ENCODE assay signal across 12 mouse cellular contexts in the genomic region with DNA sequence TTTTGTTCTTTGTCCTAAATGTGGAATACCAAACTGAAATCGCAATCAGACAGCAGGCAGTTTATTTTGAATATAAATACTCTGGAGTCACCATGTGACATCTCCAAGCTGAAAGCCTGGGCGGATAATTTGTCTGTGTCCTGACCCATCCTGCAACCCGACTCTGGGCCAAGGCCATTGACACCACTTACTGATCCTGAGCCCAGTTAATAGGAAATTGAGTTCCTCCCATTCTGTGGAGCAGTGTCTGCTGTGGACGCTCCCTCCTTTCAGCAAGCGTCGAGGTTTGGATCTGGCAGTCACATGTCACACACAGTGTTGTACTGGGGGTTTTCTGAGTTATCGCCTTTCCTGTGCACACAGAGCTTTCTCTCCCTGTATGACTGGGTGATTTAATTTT.
DNase-seq lines count a peak whose midpoint lies in the region; ATAC-seq and TF ChIP-seq lines count a peak whose summit lies in the region.
"Had no signal": no experiment of that assay in that cellular context is flagged by ENCODE, and none has a peak within 500 bp of the region (broad histone marks: within the 10 kb centered on the region; RNA-seq: fewer than 3 reads in every experiment).

No protein-coding gene starts in this region.

- TF ChIP-seq CTCF in lung, embryonic 14.5 days (IDR thresholded peaks at IDR 0.05; ENCODE audit: low read depth) = no peak
- TF ChIP-seq CTCF in lung, adult 2 months (IDR thresholded peaks at IDR 0.05; ENCODE audit: insufficient read depth, low read length) = no peak

- DNase-seq in lung, embryonic 14.5 days = peak; percentile 59
- no peak for DNase-seq in lung, adult 2 months
- DNase-seq in embryonic facial prominence, embryonic 10.5 days (ENCODE audit: low spot score) = no peak
- peak; percentile 69 for DNase-seq in skeletal muscle tissue, adult 2 months (ENCODE audit: low read depth, low spot score)
- no peak for DNase-seq in layer of hippocampus, adult 18-20 months (ENCODE audit: low spot score in 2 of 2)
- no peak for DNase-seq in c-Kit-positive CD71-positive TER-119-positive erythroid progenitor cells, embryonic 14.5 days (ENCODE audit: low spot score)
- DNase-seq: right cerebral cortex, postnatal 14 days had no signal

- 0 out of 2 replicates have a peak, but pooled peaks cover 2% of the 10 kb centered on the region for H3K36me3 ChIP-seq in lung, embryonic 14.5 days (ENCODE audit: insufficient read depth)
- H3K36me3 ChIP-seq in embryonic facial prominence, embryonic 10.5 days (replicated peaks) = peaks cover 18% of the 10 kb centered on the region
- peaks cover 13% of the 10 kb centered on the region for H3K36me3 ChIP-seq in kidney, embryonic 15.5 days
- H3K36me3 ChIP-seq: hindbrain, embryonic 12.5 days had no signal

- no peak for ATAC-seq in lung, embryonic 14.5 days (ENCODE audit: insufficient read depth)
- ATAC-seq in kidney, embryonic 15.5 days (replicated peaks; ENCODE audit: low FRiP score) = peak; percentile 23; the same call in 1 of the 2 replicates

- WGBS in lung, embryonic 14.5 days = 42% methylated on average over 7 of the region's 7 CpGs
- WGBS in lung, adult 2 months = 57% methylated on average over 7 of the region's 7 CpGs
- 54% methylated on average over 7 of the region's 7 CpGs for WGBS in embryonic facial prominence, embryonic 10.5 days
- 25% methylated on average over 7 of the region's 7 CpGs for WGBS in kidney, embryonic 15.5 days

- no peaks in the 10 kb centered on the region for H3K27me3 ChIP-seq in lung, embryonic 14.5 days (ENCODE audit: insufficient read depth, low read length)
- H3K27me3 ChIP-seq in embryonic facial prominence, embryonic 10.5 days (replicated peaks; ENCODE audit: low read depth, poor library complexity, severe bottlenecking) = no peaks in the 10 kb centered on the region
- H3K27me3 ChIP-seq in kidney, embryonic 15.5 days = no peaks in the 10 kb centered on the region
- H3K27me3 ChIP-seq: heart, embryonic 12.5 days; hindbrain, embryonic 12.5 days; stomach, embryonic 15.5 days had no signal

- H3K27ac ChIP-seq in lung, embryonic 14.5 days (ENCODE audit: low read depth) = peak overlapping the region; percentile 15; the same call in 1 of the 2 replicates
- peak overlapping the region; percentile 44; the same call in 1 of the 2 replicates for H3K27ac ChIP-seq in embryonic facial prominence, embryonic 10.5 days (replicated peaks)
- H3K27ac ChIP-seq in kidney, embryonic 15.5 days = no peak overlapping the region
- H3K27ac ChIP-seq: hindbrain, embryonic 12.5 days; macrophage; stomach, embryonic 15.5 days had no signal

- H3K9me3 ChIP-seq in lung, embryonic 14.5 days (ENCODE audit: low read depth, low read length) = no peaks in the 10 kb centered on the region
- H3K9me3 ChIP-seq in embryonic facial prominence, embryonic 10.5 days = no peaks in the 10 kb centered on the region
- no peaks in the 10 kb centered on the region for H3K9me3 ChIP-seq in kidney, embryonic 15.5 days (replicated peaks)
- H3K9me3 ChIP-seq: heart, embryonic 12.5 days; hindbrain, embryonic 12.5 days; stomach, embryonic 15.5 days had no signal

- no peak for TF ChIP-seq POLR2A in lung, adult 2 months (IDR thresholded peaks at IDR 0.05; ENCODE audit: borderline replicate concordance, extremely low read depth, low read depth, low read length)

- H3K9ac ChIP-seq in lung, embryonic 14.5 days = no peak overlapping the region
- H3K9ac ChIP-seq in kidney, embryonic 15.5 days = no peak overlapping the region
- H3K9ac ChIP-seq: heart, embryonic 12.5 days; hindbrain, embryonic 12.5 days; stomach, embryonic 15.5 days had no signal

- no peak overlapping the region for H3K4me3 ChIP-seq in lung, embryonic 14.5 days (ENCODE audit: low read depth, low read length)
- no peak overlapping the region for H3K4me3 ChIP-seq in lung, adult 2 months (replicated peaks; ENCODE audit: extremely low read depth, low read depth, low read length)
- no peak overlapping the region for H3K4me3 ChIP-seq in embryonic facial prominence, embryonic 10.5 days
- H3K4me3 ChIP-seq in kidney, embryonic 15.5 days (replicated peaks) = no peak overlapping the region
- H3K4me3 ChIP-seq: heart, embryonic 12.5 days; hindbrain, embryonic 12.5 days; stomach, embryonic 15.5 days had no signal

- H3K4me1 ChIP-seq in lung, embryonic 14.5 days (ENCODE audit: insufficient read depth) = peaks cover 27% of the 10 kb centered on the region
- H3K4me1 ChIP-seq in lung, adult 2 months (ENCODE audit: control insufficient read depth, insufficient read depth, low read length) = 0 out of 2 replicates have a peak, but pooled peaks cover 5% of the 10 kb centered on the region
- peaks cover 41% of the 10 kb centered on the region for H3K4me1 ChIP-seq in embryonic facial prominence, embryonic 10.5 days
- H3K4me1 ChIP-seq in kidney, embryonic 15.5 days = peaks cover 38% of the 10 kb centered on the region

- no peak overlapping the region for H3K4me2 ChIP-seq in lung, embryonic 14.5 days
- H3K4me2 ChIP-seq in kidney, embryonic 15.5 days = no peak overlapping the region
- H3K4me2 ChIP-seq: heart, embryonic 12.5 days; hindbrain, embryonic 12.5 days; stomach, embryonic 15.5 days had no signal

Comparison
In these comparisons a context has a peak if more than half of its experiments do, and no peak if none do; other contexts are left out.
1. DNase-seq: peak in lung, embryonic 14.5 days (single experiment) and skeletal muscle tissue, adult 2 months (single experiment); none in lung, adult 2 months (single experiment), embryonic facial prominence, embryonic 10.5 days (single experiment), layer of hippocampus, adult 18-20 months (0 of 2) and c-Kit-positive CD71-positive TER-119-positive erythroid progenitor cells, embryonic 14.5 days (single experiment).